Mouse (Mus musculus): Measurements from ENCODE around the gene Pdcd1lg2.

- no peak for TF ChIP-seq GATA1 (IDR thresholded peaks at IDR 0.05; ENCODE audit: borderline replicate concordance, low read length)
- TF ChIP-seq FLI1 (IDR thresholded peaks at IDR 0.05; ENCODE audit: low read length) = no peak
Observed at GRCm38 (mm10) chr19:29406042-29407017, 4.4 kb upstream of the Pdcd1lg2 start.

Measured in megakaryocyte, embryonic 14.5 days (primary cell).